Mouse (Mus musculus) E14TG2a.4 (cell line): Measurements from ENCODE around the gene Klhl8.

Experiments used
- CTCF ChIP-seq: conservative IDR thresholded peaks from 2 replicates; pipeline ENCODE4 v1.5.1; 2014; ENCODE audit warnings: low read length
- NANOG ChIP-seq: IDR thresholded peaks from 2 replicates; pipeline ENCODE4 v1.6.1; 2014; ENCODE audit warnings: borderline replicate concordance, low read length, mixed read lengths
- POU5F1 ChIP-seq: IDR thresholded peaks from 2 replicates; pipeline ENCODE4 v1.6.1; 2014; ENCODE audit warnings: low read length, borderline replicate concordance

DNA sequence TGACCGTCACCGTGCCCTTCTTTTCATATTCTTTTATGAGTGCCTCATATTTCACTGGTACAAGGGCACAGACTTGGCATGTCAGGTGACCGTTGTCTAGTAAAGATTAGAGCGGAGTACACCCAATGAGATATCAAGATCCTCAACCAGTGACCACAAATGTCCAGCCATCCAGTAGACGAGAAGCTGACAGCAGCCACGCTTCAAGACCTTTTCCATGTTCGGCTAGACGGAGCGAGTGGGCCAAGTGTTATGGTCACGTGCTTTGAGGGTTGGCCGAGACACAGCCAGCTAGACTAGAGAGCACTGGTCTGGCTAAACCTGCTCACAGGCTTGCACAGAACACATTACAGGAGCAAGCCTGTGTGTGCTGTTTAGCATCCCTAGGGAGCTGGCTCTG lies 50.4 kb downstream of the Klhl8 start:
- no peak for TF ChIP-seq CTCF
- no peak for TF ChIP-seq POU5F1
- no peak for TF ChIP-seq NANOG
